In the genomic region with DNA sequence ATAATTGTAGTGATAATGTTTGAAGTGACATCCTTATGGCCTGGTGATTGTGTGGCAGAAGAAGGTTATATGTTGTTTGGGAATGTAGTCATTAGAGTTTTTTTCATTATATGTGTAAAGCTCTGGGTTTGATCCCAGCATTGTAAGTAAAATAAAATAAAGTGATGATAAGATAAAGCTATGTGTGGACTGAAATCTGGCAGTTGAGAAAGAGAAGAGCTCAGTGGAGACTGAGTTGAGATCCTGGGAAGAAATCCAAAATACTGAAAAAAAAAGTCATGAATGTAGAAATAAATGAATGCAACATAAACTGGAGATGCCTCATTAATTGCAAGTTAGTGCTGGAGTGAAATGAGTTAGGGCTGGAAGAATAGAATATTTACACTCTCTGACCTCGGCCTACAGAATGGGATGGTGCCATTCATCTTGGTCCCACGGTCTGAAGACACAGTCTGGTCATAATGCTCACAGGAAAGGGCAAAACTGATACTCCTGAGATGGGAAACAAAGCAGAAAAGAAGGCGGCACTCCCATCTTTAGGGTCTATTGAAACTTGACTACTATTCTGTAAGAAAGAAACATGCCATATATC, we compare ENCODE assay signal across 13 mouse cellular contexts.
"Had no signal": no experiment of that assay in that cellular context is flagged by ENCODE, and none has a peak within 500 bp of the region (broad histone marks: within the 10 kb centered on the region; RNA-seq: fewer than 3 reads in every experiment).

No protein-coding gene starts in this region.

- H3K27ac ChIP-seq: limb, embryonic 15.5 days; liver, embryonic 12.5 days; midbrain, embryonic 10.5 days; neural tube, embryonic 15.5 days had no signal

- DNase-seq: kidney, adult 8-10 months; kidney, postnatal 36 days; layer of hippocampus, adult 9-11 months; layer of hippocampus, postnatal 36 days; lung, postnatal 14 days; midbrain, embryonic 14.5 days; right cerebral cortex, adult 18-20 months; right cerebral cortex, postnatal 25 days had no signal

- H3K4me3 ChIP-seq: limb, embryonic 15.5 days; liver, embryonic 12.5 days; midbrain, embryonic 10.5 days; myocyte; neural tube, embryonic 15.5 days had no signal

- H3K9me3 ChIP-seq: limb, embryonic 15.5 days; liver, embryonic 12.5 days; midbrain, embryonic 10.5 days; neural tube, embryonic 15.5 days had no signal

- H3K27me3 ChIP-seq: limb, embryonic 15.5 days; liver, embryonic 12.5 days; neural tube, embryonic 15.5 days had no signal

- H3K36me3 ChIP-seq: limb, embryonic 15.5 days; liver, embryonic 12.5 days; midbrain, embryonic 10.5 days; neural tube, embryonic 15.5 days had no signal

- H3K4me2 ChIP-seq: limb, embryonic 15.5 days; liver, embryonic 12.5 days; neural tube, embryonic 15.5 days had no signal

- H3K9ac ChIP-seq: limb, embryonic 15.5 days; liver, embryonic 12.5 days; neural tube, embryonic 15.5 days had no signal

- H3K4me1 ChIP-seq: limb, embryonic 15.5 days; liver, embryonic 12.5 days; midbrain, embryonic 10.5 days; neural tube, embryonic 15.5 days had no signal

- ATAC-seq: liver, embryonic 12.5 days had no signal
